Mouse (Mus musculus): ENCODE measurements around the gene Hmg20a. TPM values are rescaled to one million over a fixed set of nuclear protein-coding genes. Genes with fewer than 3 reads are reported as not detected.

Gene Hmg20a
- total and polyA plus RNA-seq, 3 experiments: 8.5 to 14.5 (median 13.6) TPM

- Histone ChIP-seq H3K36me3 (replicated peaks in 1 of 2; ENCODE audit: control insufficient read depth in 1 of 2, insufficient read depth in 1 of 2, low read length in 1 of 2) (peaks cover 0 to 10% of the 10 kb centered on the region in 2 experiments), H3K4me2 (ENCODE audit: insufficient read depth, low read depth, poor library complexity, severe bottlenecking) (no peak overlapping the region), H3K9ac (ENCODE audit: insufficient read depth, low read depth) (no peak overlapping the region), H3K4me1 (ENCODE audit: control insufficient read depth in 1 of 2, insufficient read depth in 2 of 2) (peaks cover 0 to 23% of the 10 kb centered on the region in 2 experiments; a peak in 3 of 4 replicates), H3K9me3 (replicated peaks; ENCODE audit: low read length) (no peaks in the 10 kb centered on the region), H3K27me3 (replicated peaks) (no peaks in the 10 kb centered on the region), H3K4me3 (replicated peaks in 1 of 3; ENCODE audit: low read depth in 2 of 3, low read length in 2 of 3, poor library complexity in 1 of 3) (no peak overlapping the region), H3K27ac (ENCODE audit: insufficient read depth, low read depth) (no peak overlapping the region), H3K79me2 (replicated peaks; ENCODE audit: control insufficient read depth, extremely low read depth, insufficient read depth, poor library complexity, severe bottlenecking) (peaks cover 29% of the 10 kb centered on the region)
- TF ChIP-seq CTCF (conservative IDR thresholded peaks at IDR 0.05 in 1 of 2, IDR thresholded peaks at IDR 0.05 in 1 of 2; ENCODE audit: low read depth in 2 of 2, low read length in 2 of 2) (peak in 1 of 2 experiments; percentile 33; a peak in 2 of 4 replicates), JUN (IDR thresholded peaks at IDR 0.05; ENCODE audit: insufficient read depth, low read depth, low read length) (no peak), RAD21 (IDR thresholded peaks at IDR 0.05; ENCODE audit: low read depth, low read length) (peak; percentile 20), SMC3 (IDR thresholded peaks at IDR 0.05; ENCODE audit: low read depth, low read length) (peak; percentile 26)
- in situ Hi-C loops (cut with MboI; ENCODE audit: low pct_ligation_motif_present, low pct_unique_long_range_greater_than_20kb, low sequenced_read_pairs) (loop anchor here (25.0 kb wide), 1 partner anchor 152 kb away; no protein-coding TSS in a partner anchor), dilution Hi-C loops (cut with MboI; ENCODE audit: extremely low pct_ligation_motif_present, extremely low pct_unique_long_range_greater_than_20kb, low sequenced_read_pairs) (no loop called here)
- DNase-seq (ENCODE audit: extremely low read depth): no peak
Observed at GRCm38 (mm10) chr9:56414322-56414721, 4.1 kb upstream of the Hmg20a start.

- dilution Hi-C loops (cut with MboI; ENCODE audit: extremely low pct_ligation_motif_present, extremely low pct_unique_long_range_greater_than_20kb, low sequenced_read_pairs) (no loop called here), in situ Hi-C loops (cut with MboI; ENCODE audit: low pct_ligation_motif_present, low pct_unique_long_range_greater_than_20kb, low sequenced_read_pairs) (loop anchor here (25.0 kb wide), 1 partner anchor 153 kb away; no protein-coding TSS in a partner anchor)
- no peak for TF ChIP-seq E2F4 (IDR thresholded peaks at IDR 0.05; ENCODE audit: insufficient replicate concordance, low read depth, low read length)
- TF ChIP-seq ELF1 (IDR thresholded peaks at IDR 0.05; ENCODE audit: low read depth, low read length): no peak
- TF ChIP-seq PAX5 (IDR thresholded peaks at IDR 0.05; ENCODE audit: low read length): no peak
- TF ChIP-seq UBTF (IDR thresholded peaks at IDR 0.05; ENCODE audit: low read depth, low read length): no peak
- TF ChIP-seq NELFE (IDR thresholded peaks at IDR 0.05; ENCODE audit: low read depth, low read length): no peak
- no peak for TF ChIP-seq GABPA (IDR thresholded peaks at IDR 0.05; ENCODE audit: insufficient replicate concordance, low read depth, low read length)
- no peak for TF ChIP-seq ZKSCAN1 (IDR thresholded peaks at IDR 0.05; ENCODE audit: borderline replicate concordance, low read depth, low read length)
- TF ChIP-seq POLR2A (IDR thresholded peaks at IDR 0.05; ENCODE audit: low read depth, low read length): no peak
- TF ChIP-seq HCFC1 (IDR thresholded peaks at IDR 0.05; ENCODE audit: low read depth, low read length): no peak
- no peak for TF ChIP-seq TCF12 (IDR thresholded peaks at IDR 0.05; ENCODE audit: low read depth, low read length)
- no peak for TF ChIP-seq EP300 (IDR thresholded peaks at IDR 0.05; ENCODE audit: low read length)
- no peak for TF ChIP-seq JUND (conservative IDR thresholded peaks at IDR 0.05; ENCODE audit: low read depth, low read length)
- no peak for TF ChIP-seq MAFK (IDR thresholded peaks at IDR 0.05; ENCODE audit: insufficient replicate concordance, low read length)
- no peak for TF ChIP-seq MEF2A (IDR thresholded peaks at IDR 0.05; ENCODE audit: borderline replicate concordance, low read depth, low read length)
- no peak for TF ChIP-seq USF2 (conservative IDR thresholded peaks at IDR 0.05; ENCODE audit: low read depth, low read length)
- TF ChIP-seq USF1 (IDR thresholded peaks at IDR 0.05; ENCODE audit: low read depth, low read length): no peak
- TF ChIP-seq SMC3 (IDR thresholded peaks at IDR 0.05; ENCODE audit: low read depth, low read length): no peak
- no peak for TF ChIP-seq RCOR1 (conservative IDR thresholded peaks at IDR 0.05; ENCODE audit: low read depth, low read length)
- TF ChIP-seq TBP (conservative IDR thresholded peaks at IDR 0.05; ENCODE audit: low read depth, low read length): no peak
- TF ChIP-seq ZC3H11A (IDR thresholded peaks at IDR 0.05; ENCODE audit: low read depth, low read length): no peak
Observed at GRCm38 (mm10) chr9:56415393-56415792, 3.0 kb upstream of the Hmg20a start.

More at GRCm38 (mm10) chr9:56415393-56415792, 3.0 kb upstream of the Hmg20a start:
- Histone ChIP-seq H3K27me3 (replicated peaks) (no peaks in the 10 kb centered on the region), H3K9me3 (replicated peaks; ENCODE audit: low read length) (no peaks in the 10 kb centered on the region), H3K36me3 (replicated peaks in 1 of 2; ENCODE audit: control insufficient read depth in 1 of 2, insufficient read depth in 1 of 2, low read length in 1 of 2) (peaks cover 0 to 7% of the 10 kb centered on the region in 2 experiments), H3K27ac (ENCODE audit: insufficient read depth, low read depth) (no peak overlapping the region), H3K4me2 (ENCODE audit: insufficient read depth, low read depth, poor library complexity, severe bottlenecking) (no peak overlapping the region; the same call in 1 of the 2 replicates), H3K4me1 (ENCODE audit: control insufficient read depth in 1 of 2, insufficient read depth in 2 of 2) (peaks cover 0 to 27% of the 10 kb centered on the region in 2 experiments; a peak in 3 of 4 replicates), H3K9ac (ENCODE audit: insufficient read depth, low read depth) (no peak overlapping the region), H3K4me3 (replicated peaks in 1 of 3; ENCODE audit: low read depth in 2 of 3, low read length in 2 of 3, poor library complexity in 1 of 3) (no peak overlapping the region), H3K79me2 (replicated peaks; ENCODE audit: control insufficient read depth, extremely low read depth, insufficient read depth, poor library complexity, severe bottlenecking) (peaks cover 33% of the 10 kb centered on the region)
- no peak for DNase-seq (ENCODE audit: extremely low read depth)

Measured in CH12.LX (cell line).